Comparison of ENCODE assay signal across 8 mouse cellular contexts in the genomic region with DNA sequence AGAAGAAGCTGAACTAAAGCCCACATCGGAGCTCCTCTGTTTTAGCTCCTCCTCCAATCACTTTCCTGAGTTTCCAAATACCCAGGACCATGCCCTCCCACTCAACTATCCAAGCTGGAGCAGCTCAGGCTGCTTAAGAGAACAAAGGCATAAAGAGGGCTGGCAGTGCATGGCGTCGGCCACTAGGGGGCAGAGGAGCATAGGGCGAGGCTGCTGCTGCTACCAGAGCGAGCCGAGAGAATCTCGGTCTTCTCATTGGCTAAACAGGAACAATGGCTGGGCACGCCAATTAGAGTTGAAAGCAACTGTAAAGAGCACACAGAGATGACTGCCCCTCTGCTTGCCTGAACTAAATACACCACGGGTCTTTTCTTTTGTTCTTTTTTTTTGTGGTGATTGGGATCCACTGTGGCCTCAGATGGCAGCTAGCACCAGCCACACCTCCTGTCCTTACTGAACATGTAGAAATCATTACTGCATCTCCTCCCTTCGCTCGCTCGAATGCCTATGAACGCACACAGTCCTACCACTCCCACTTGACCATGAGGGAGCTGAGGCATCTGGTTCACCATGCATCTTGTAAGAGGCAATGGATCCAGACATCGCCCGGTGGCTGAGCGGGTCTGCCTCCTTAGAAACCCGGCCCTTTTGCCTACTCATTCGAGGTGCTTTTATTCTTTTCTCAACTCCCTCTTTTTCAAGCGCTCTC. TPM values are rescaled to one million over a fixed set of nuclear protein-coding genes. Genes with fewer than 3 reads are reported as not detected.
DNase-seq lines count a peak whose midpoint lies in the region; ATAC-seq lines count a peak whose summit lies in the region.

No protein-coding gene starts in this region.

- H3K9ac ChIP-seq in embryonic facial prominence, embryonic 13.5 days: peak overlapping the region; percentile 72
- H3K9ac ChIP-seq in limb, embryonic 12.5 days (replicated peaks): peak overlapping the region; percentile 61
- peak overlapping the region; percentile 47 for H3K9ac ChIP-seq in midbrain, embryonic 15.5 days

- peaks cover 43% of the 10 kb centered on the region for H3K36me3 ChIP-seq in embryonic facial prominence, embryonic 13.5 days
- peaks cover 61% of the 10 kb centered on the region for H3K36me3 ChIP-seq in limb, embryonic 12.5 days
- peaks cover 3% of the 10 kb centered on the region; the same call in 1 of the 2 replicates for H3K36me3 ChIP-seq in midbrain, embryonic 15.5 days (replicated peaks)

- peak overlapping the region; percentile 89 for H3K27ac ChIP-seq in embryonic facial prominence, embryonic 13.5 days
- peak overlapping the region; percentile 77 for H3K27ac ChIP-seq in limb, embryonic 12.5 days
- H3K27ac ChIP-seq in midbrain, embryonic 15.5 days: peak overlapping the region; percentile 84

- WGBS in embryonic facial prominence, embryonic 13.5 days: 10% methylated on average over 19 of the region's 19 CpGs
- 17% methylated on average over 19 of the region's 19 CpGs for WGBS in limb, embryonic 12.5 days
- 4% methylated on average over 19 of the region's 19 CpGs for WGBS in midbrain, embryonic 15.5 days

- H3K4me3 ChIP-seq in embryonic facial prominence, embryonic 13.5 days: peak overlapping the region; percentile 31
- H3K4me3 ChIP-seq in limb, embryonic 12.5 days (replicated peaks): peak overlapping the region; percentile 6
- H3K4me3 ChIP-seq in midbrain, embryonic 15.5 days: peak overlapping the region; percentile 31

- no peaks in the 10 kb centered on the region for H3K27me3 ChIP-seq in embryonic facial prominence, embryonic 13.5 days
- H3K27me3 ChIP-seq in limb, embryonic 12.5 days: no peaks in the 10 kb centered on the region
- H3K27me3 ChIP-seq in midbrain, embryonic 15.5 days (replicated peaks): no peaks in the 10 kb centered on the region

- H3K9me3 ChIP-seq in embryonic facial prominence, embryonic 13.5 days: no peaks in the 10 kb centered on the region
- no peaks in the 10 kb centered on the region for H3K9me3 ChIP-seq in limb, embryonic 12.5 days
- no peaks in the 10 kb centered on the region for H3K9me3 ChIP-seq in midbrain, embryonic 15.5 days

- peak; percentile 95 for DNase-seq in 3T3-L1 (ENCODE audit: low read depth, low spot score)
- peak; percentile 93 to 95 for DNase-seq in adrenal gland, postnatal 36 days
- peak; percentile 93 for DNase-seq in heart, adult 8-10 months (ENCODE audit: low spot score)
- peak; percentile 82 to 89 for DNase-seq in kidney, adult 8-10 months
- DNase-seq in spleen, adult 18-20 months: peak; percentile 73 to 87

- peaks cover 23% of the 10 kb centered on the region for H3K4me1 ChIP-seq in embryonic facial prominence, embryonic 13.5 days
- peaks cover 18% of the 10 kb centered on the region for H3K4me1 ChIP-seq in limb, embryonic 12.5 days (replicated peaks)
- H3K4me1 ChIP-seq in midbrain, embryonic 15.5 days: peaks cover 30% of the 10 kb centered on the region

- peak; percentile 76 for ATAC-seq in embryonic facial prominence, embryonic 13.5 days (ENCODE audit: insufficient number of reproducible peaks, insufficient read depth, low FRiP score, low TSS enrichment, low read depth)
- ATAC-seq in limb, embryonic 12.5 days (ENCODE audit: insufficient number of reproducible peaks, insufficient read depth, low FRiP score, low TSS enrichment, low read depth): peak; percentile 83
- ATAC-seq in midbrain, embryonic 15.5 days (replicated peaks): peak; percentile 96

- H3K4me2 ChIP-seq in embryonic facial prominence, embryonic 13.5 days: peak overlapping the region; percentile 55
- H3K4me2 ChIP-seq in limb, embryonic 12.5 days: peak overlapping the region; percentile 36
- peak overlapping the region; percentile 52 for H3K4me2 ChIP-seq in midbrain, embryonic 15.5 days

RNA-seq across cellular contexts. Expression of a gene that starts 34.5 kb away (rescaled TPM):
- 10 to 100 TPM; 28.0 to 31.8 TPM for total RNA-seq in adrenal gland, postnatal 36 days (2021)
- polyA plus RNA-seq in embryonic facial prominence, embryonic 13.5 days (2015; fragmentation: Nextera tagmentation; extraction: Ambion mirVana): 14.0 and 18.4 TPM in 2 replicates
- 1 to 10 TPM; 3.1 to 4.5 (median 3.7) TPM for total RNA-seq in heart, adult 8-10 months (2022)
- polyA plus RNA-seq in limb, embryonic 12.5 days (2016; fragmentation: Nextera tagmentation; extraction: Ambion mirVana): 19.2 and 23.2 TPM in 2 replicates
- 12.1 and 12.4 TPM in 2 replicates for polyA plus RNA-seq in midbrain, embryonic 15.5 days (2015; fragmentation: Nextera tagmentation; extraction: Ambion mirVana)

RNA-seq across cellular contexts. Expression of a gene that starts 34.7 kb away (rescaled TPM):
- total RNA-seq in adrenal gland, postnatal 36 days (2021): 10 to 100 TPM; 38.0 to 42.6 TPM
- polyA plus RNA-seq in embryonic facial prominence, embryonic 13.5 days (2015; fragmentation: Nextera tagmentation; extraction: Ambion mirVana): 60.4 and 64.0 TPM in 2 replicates
- total RNA-seq in heart, adult 8-10 months (2022): 1 to 10 TPM; 5.1 to 5.9 (median 5.7) TPM
- polyA plus RNA-seq in limb, embryonic 12.5 days (2016; fragmentation: Nextera tagmentation; extraction: Ambion mirVana): 59.9 and 61.2 TPM in 2 replicates
- polyA plus RNA-seq in midbrain, embryonic 15.5 days (2015; fragmentation: Nextera tagmentation; extraction: Ambion mirVana): 21.6 and 23.3 TPM in 2 replicates

RNA-seq across cellular contexts. Expression of a gene that starts 39.5 kb away (rescaled TPM):
- total RNA-seq in adrenal gland, postnatal 36 days (2021): 1 to 10 TPM; 2.0 to 3.7 TPM
- polyA plus RNA-seq in embryonic facial prominence, embryonic 13.5 days (2015; fragmentation: Nextera tagmentation; extraction: Ambion mirVana): 3.0 and 3.5 TPM in 2 replicates
- total RNA-seq in heart, adult 8-10 months (2022): 1 to 10 TPM; 1.6 to 4.1 (median 1.8) TPM
- 0.88 and 1.2 TPM in 2 replicates for polyA plus RNA-seq in limb, embryonic 12.5 days (2016; fragmentation: Nextera tagmentation; extraction: Ambion mirVana)
- polyA plus RNA-seq in midbrain, embryonic 15.5 days (2015; fragmentation: Nextera tagmentation; extraction: Ambion mirVana): 35.8 and 38.8 TPM in 2 replicates

Comparison
In these comparisons a context has a peak if more than half of its experiments do, and no peak if none do; other contexts are left out.
1. Peak in every context shown above with its lines: DNase-seq, ATAC-seq, H3K4me3 ChIP-seq and H3K27ac ChIP-seq.